Mouse (Mus musculus) erythroblast, embryonic 14.5 days (primary cell): ENCODE results near the gene Slc15a5. TPM values are rescaled to one million over a fixed set of nuclear protein-coding genes. Genes with fewer than 3 reads are reported as not detected.

Source experiments
- H3K27me3 ChIP-seq: 2 replicates; pipeline ENCODE4 v1.6.1; 2012; ENCODE audit warnings: inconsistent platforms; ENCODE audit not compliant: control insufficient read depth
- H3K36me3 ChIP-seq: 2 replicates; pipeline ENCODE4 v1.6.1; 2012; ENCODE audit warnings: mild to moderate bottlenecking, inconsistent platforms; ENCODE audit not compliant: control insufficient read depth
- H3K4me1 ChIP-seq: 2 replicates; pipeline ENCODE4 v1.6.1; 2012; ENCODE audit warnings: inconsistent platforms; ENCODE audit not compliant: control insufficient read depth
- H3K4me3 ChIP-seq: replicated peaks from 2 replicates; pipeline ENCODE3; 2012; ENCODE audit warnings: moderate library complexity, mild to moderate bottlenecking, inconsistent platforms
- H3K9me3 ChIP-seq: 2 replicates; pipeline ENCODE4 v1.6.1; 2012; ENCODE audit warnings: low read length, inconsistent platforms, mixed read lengths; ENCODE audit not compliant: control insufficient read depth
- GATA1 ChIP-seq: IDR thresholded peaks from 2 replicates; pipeline ENCODE4 v1.6.1; 2012; ENCODE audit warnings: low read length, inconsistent platforms, mixed read lengths
- TAL1 ChIP-seq: IDR thresholded peaks from 3 replicates; pipeline ENCODE4 v1.6.1; 2012; ENCODE audit warnings: low read length, inconsistent platforms, mixed read lengths
- polyA plus RNA-seq: library from polyadenylated mRNA; stranded (reverse); fragments of >175 nt; gene quantifications from 2 replicates; pipeline ENCODE4 v1.2.3, GENCODE M21; 2012

Gene Slc15a5
- polyA plus RNA-seq, 1 experiment, result not detected

GRCm38 (mm10) chr6:137940374-137941218 is 139.1 kb downstream of the Slc15a5 start:
- Histone ChIP-seq H3K4me1 (no peaks in the 10 kb centered on the region), H3K36me3 (no peaks in the 10 kb centered on the region), H3K27me3 (no peaks in the 10 kb centered on the region), H3K4me3 (no peak overlapping the region), H3K9me3 (peaks cover 24% of the 10 kb centered on the region)
- TF ChIP-seq TAL1 (no peak), GATA1 (no peak)

- no peak overlapping the region for H3K4me3 ChIP-seq
Measured at GRCm38 (mm10) chr6:137937541-137937940, 142.2 kb downstream of the Slc15a5 start.

GRCm38 (mm10) chr6:137936268-137936667 is 143.4 kb downstream of the Slc15a5 start:
- no peak for TF ChIP-seq GATA1
- no peak for TF ChIP-seq TAL1
- Histone ChIP-seq H3K9me3 (peaks cover 10% of the 10 kb centered on the region), H3K4me3 (no peak overlapping the region), H3K4me1 (no peaks in the 10 kb centered on the region), H3K36me3 (no peaks in the 10 kb centered on the region), H3K27me3 (no peaks in the 10 kb centered on the region)

More at GRCm38 (mm10) chr6:137937541-137937940, 142.2 kb downstream of the Slc15a5 start:
- no peaks in the 10 kb centered on the region for H3K27me3 ChIP-seq
- H3K4me1 ChIP-seq, result no peaks in the 10 kb centered on the region
- H3K9me3 ChIP-seq, result peaks cover 20% of the 10 kb centered on the region
- TF ChIP-seq TAL1, result no peak
- TF ChIP-seq GATA1, result no peak
- H3K36me3 ChIP-seq, result no peaks in the 10 kb centered on the region

- TF ChIP-seq TAL1, result no peak
- no peak for TF ChIP-seq GATA1
- Histone ChIP-seq H3K4me1 (no peaks in the 10 kb centered on the region), H3K27me3 (no peaks in the 10 kb centered on the region), H3K36me3 (no peaks in the 10 kb centered on the region), H3K4me3 (no peak overlapping the region), H3K9me3 (peaks cover 10% of the 10 kb centered on the region)
Measured at GRCm38 (mm10) chr6:137935857-137936256, 143.9 kb downstream of the Slc15a5 start.

GRCm38 (mm10) chr6:137935341-137935740 is 144.4 kb downstream of the Slc15a5 start:
- Histone ChIP-seq H3K27me3 (no peaks in the 10 kb centered on the region), H3K9me3 (peaks cover 8% of the 10 kb centered on the region), H3K36me3 (no peaks in the 10 kb centered on the region), H3K4me3 (no peak overlapping the region), H3K4me1 (no peaks in the 10 kb centered on the region)
- TF ChIP-seq TAL1, result no peak
- no peak for TF ChIP-seq GATA1

GRCm38 (mm10) chr6:137934545-137935298 is 145.0 kb downstream of the Slc15a5 start:
- Histone ChIP-seq H3K4me3 (no peak overlapping the region), H3K9me3 (peaks cover 4% of the 10 kb centered on the region; the same call in 1 of the 2 replicates), H3K36me3 (no peaks in the 10 kb centered on the region), H3K27me3 (no peaks in the 10 kb centered on the region), H3K4me1 (no peaks in the 10 kb centered on the region)
- TF ChIP-seq TAL1, result no peak

Other genes with a start within 250 kb of the Slc15a5 start
- 0.07 TPM in 1 of 2 replicates, not detected in the other for gene Mgst1, start 60.4 kb upstream of the Slc15a5 start, polyA plus RNA-seq